9 mouse cellular contexts compared by ENCODE assay signal in genomic region chr2:131949767-131950597, GRCm38 (mm10). TPM values are rescaled to one million over a fixed set of nuclear protein-coding genes. Genes with fewer than 3 reads are reported as not detected.
DNase-seq lines count a peak whose midpoint lies in the region; ATAC-seq and TF ChIP-seq lines count a peak whose summit lies in the region.
"Had no signal": no experiment of that assay in that cellular context is flagged by ENCODE, and none has a peak within 500 bp of the region (broad histone marks: within the 10 kb centered on the region; RNA-seq: fewer than 3 reads in every experiment).

No protein-coding gene starts in this region.

- TF ChIP-seq EP300 in liver, embryonic 14.5 days (IDR thresholded peaks at IDR 0.05; ENCODE audit: low read depth), result no peak

- H3K4me2 ChIP-seq in hindbrain, embryonic 15.5 days, result no peak overlapping the region
- no peak overlapping the region for H3K4me2 ChIP-seq in liver, embryonic 14.5 days (ENCODE audit: low read depth)
- H3K4me2 ChIP-seq in neural tube, embryonic 13.5 days, result no peak overlapping the region

- ATAC-seq in hindbrain, embryonic 15.5 days (ENCODE audit: low FRiP score, low read depth), result peak; percentile 40; the same call in 1 of the 2 replicates
- ATAC-seq in liver, embryonic 14.5 days (ENCODE audit: insufficient read depth), result no peak
- peak; percentile 40; the same call in 1 of the 2 replicates for ATAC-seq in neural tube, embryonic 13.5 days (ENCODE audit: low read depth)
- ATAC-seq in monocyte, adult 5-6 weeks (replicated peaks; ENCODE audit: insufficient number of reproducible peaks, low FRiP score, low TSS enrichment, poor library complexity, severe bottlenecking), result no peak

- no peak overlapping the region for H3K27ac ChIP-seq in hindbrain, embryonic 15.5 days (replicated peaks)
- no peak overlapping the region for H3K27ac ChIP-seq in liver, embryonic 14.5 days
- no peak overlapping the region for H3K27ac ChIP-seq in neural tube, embryonic 13.5 days (replicated peaks)
- H3K27ac ChIP-seq: limb, embryonic 15.5 days had no signal

- no peaks in the 10 kb centered on the region for H3K36me3 ChIP-seq in hindbrain, embryonic 15.5 days
- H3K36me3 ChIP-seq in liver, embryonic 14.5 days (replicated peaks; ENCODE audit: control insufficient read depth, insufficient read depth, low read depth), result no peaks in the 10 kb centered on the region
- no peaks in the 10 kb centered on the region for H3K36me3 ChIP-seq in neural tube, embryonic 13.5 days
- H3K36me3 ChIP-seq: limb, embryonic 15.5 days had no signal

- no peak overlapping the region for H3K4me3 ChIP-seq in hindbrain, embryonic 15.5 days
- H3K4me3 ChIP-seq in liver, embryonic 14.5 days (ENCODE audit: insufficient read depth in 1 of 2, low read depth in 2 of 2, low read length in 2 of 2), result no peak overlapping the region
- H3K4me3 ChIP-seq in neural tube, embryonic 13.5 days, result no peak overlapping the region
- H3K4me3 ChIP-seq: limb, embryonic 15.5 days had no signal

- H3K9ac ChIP-seq in hindbrain, embryonic 15.5 days, result no peak overlapping the region
- no peak overlapping the region for H3K9ac ChIP-seq in liver, embryonic 14.5 days (replicated peaks)
- no peak overlapping the region for H3K9ac ChIP-seq in neural tube, embryonic 13.5 days
- H3K9ac ChIP-seq: limb, embryonic 15.5 days had no signal

- peak; percentile 66 for TF ChIP-seq CTCF in liver, embryonic 14.5 days (IDR thresholded peaks at IDR 0.05; ENCODE audit: low read depth)

- intact Hi-C loops in left cerebral cortex, postnatal 10 days (cut with DNase I), result loop anchor here (1.0 kb wide), 1 partner anchor 129 kb away; no protein-coding TSS in a partner anchor

- H3K4me1 ChIP-seq in hindbrain, embryonic 15.5 days (replicated peaks), result peaks cover 16% of the 10 kb centered on the region
- peaks cover 0 to 3% of the 10 kb centered on the region in 2 experiments; a peak in 2 of 4 replicates for H3K4me1 ChIP-seq in liver, embryonic 14.5 days (replicated peaks; ENCODE audit: control insufficient read depth in 2 of 2, insufficient read depth in 2 of 2, low read length in 1 of 2)
- H3K4me1 ChIP-seq in neural tube, embryonic 13.5 days (replicated peaks), result peaks cover 18% of the 10 kb centered on the region

- H3K9me3 ChIP-seq in hindbrain, embryonic 15.5 days, result no peaks in the 10 kb centered on the region
- H3K9me3 ChIP-seq in liver, embryonic 14.5 days (ENCODE audit: control insufficient read depth, low read length), result no peaks in the 10 kb centered on the region
- H3K9me3 ChIP-seq in neural tube, embryonic 13.5 days, result no peaks in the 10 kb centered on the region
- H3K9me3 ChIP-seq: limb, embryonic 15.5 days had no signal

- peaks cover 31% of the 10 kb centered on the region for H3K27me3 ChIP-seq in hindbrain, embryonic 15.5 days
- peaks cover 20% of the 10 kb centered on the region for H3K27me3 ChIP-seq in liver, embryonic 14.5 days (ENCODE audit: control insufficient read depth, insufficient read depth, low read length)
- H3K27me3 ChIP-seq in neural tube, embryonic 13.5 days, result peaks cover 45% of the 10 kb centered on the region

- peak; percentile 63 to 69 for DNase-seq in left cerebral cortex, postnatal 10 days (ENCODE audit: extremely low spot score in 1 of 2, low spot score in 2 of 2)
- no peak for DNase-seq in left cerebral cortex, adult 8-10 months (ENCODE audit: low spot score in 2 of 2)
- DNase-seq in adrenal gland, adult 2 months, result peak; percentile 50
- peak; percentile 27 for DNase-seq in fibroblast of lung, adult 2 months (ENCODE audit: low read depth)
- no peak for DNase-seq in liver, embryonic 14.5 days (ENCODE audit: low read depth in 3 of 3, low spot score in 3 of 3)

- 53% methylated on average over 9 of the region's 9 CpGs for WGBS in hindbrain, embryonic 15.5 days
- 44% methylated on average over 9 of the region's 9 CpGs for WGBS in liver, embryonic 14.5 days (ENCODE audit: insufficient replicate concordance)
- WGBS in neural tube, embryonic 13.5 days, result 47% methylated on average over 9 of the region's 9 CpGs

RNA-seq across cellular contexts. Expression of gene Prnd, which starts 0.7 kb away (rescaled TPM):
- 1 to 10 TPM; 4.2 to 5.0 TPM for total RNA-seq in left cerebral cortex, postnatal 10 days (2021)
- total RNA-seq in left cerebral cortex, adult 8-10 months (2022), result under 1 TPM in 3 of 4 experiments, not detected in 1; 0.11 to 0.30 (median 0.21) TPM
- total RNA-seq in adrenal gland, adult 2 months (2021), result not detected
- 0.70 and 0.90 TPM in 2 replicates for polyA plus RNA-seq in adrenal gland, adult 2 months (2012; rRNA removed)
- polyA plus RNA-seq in hindbrain, embryonic 15.5 days (2015; fragmentation: Nextera tagmentation; extraction: Ambion mirVana), result 10.4 and 11.3 TPM in 2 replicates
- polyA plus RNA-seq in liver, embryonic 14.5 days (2012; rRNA removed), result 0.16 and 0.21 TPM in 2 replicates
- polyA plus RNA-seq in liver, embryonic 14.5 days (2014; fragmentation: Nextera tagmentation; extraction: Ambion mirVana), result 0.11 TPM in 1 of 2 replicates, not detected in the other
- polyA plus RNA-seq in neural tube, embryonic 13.5 days (2015; fragmentation: Nextera tagmentation; extraction: Ambion mirVana), result 11.5 and 13.9 TPM in 2 replicates
- not detected in 3 replicates for total RNA-seq in monocyte, adult 5-6 weeks (2017)

RNA-seq across cellular contexts. Expression of gene Prn, which starts 40.2 kb away (rescaled TPM):
- total RNA-seq in left cerebral cortex, postnatal 10 days (2021), result not detected
- total RNA-seq in left cerebral cortex, adult 8-10 months (2022), result not detected
- not detected for total RNA-seq in adrenal gland, adult 2 months (2021)
- not detected in 2 replicates for polyA plus RNA-seq in adrenal gland, adult 2 months (2012; rRNA removed)
- polyA plus RNA-seq in hindbrain, embryonic 15.5 days (2015; fragmentation: Nextera tagmentation; extraction: Ambion mirVana), result not detected in 2 replicates
- not detected in 2 replicates for polyA plus RNA-seq in liver, embryonic 14.5 days (2012; rRNA removed)
- not detected in 2 replicates for polyA plus RNA-seq in liver, embryonic 14.5 days (2014; fragmentation: Nextera tagmentation; extraction: Ambion mirVana)
- not detected in 2 replicates for polyA plus RNA-seq in neural tube, embryonic 13.5 days (2015; fragmentation: Nextera tagmentation; extraction: Ambion mirVana)
- not detected in 3 replicates for total RNA-seq in monocyte, adult 5-6 weeks (2017)
- polyA plus RNA-seq: limb, embryonic 15.5 days had no signal

RNA-seq across cellular contexts. Expression of gene Prnp, which starts 40.3 kb away (rescaled TPM):
- 100 to 1,000 TPM; 384 to 392 TPM for total RNA-seq in left cerebral cortex, postnatal 10 days (2021)
- total RNA-seq in left cerebral cortex, adult 8-10 months (2022), result 100 to 1,000 TPM; 819 to 855 (median 835) TPM
- 100 to 1,000 TPM in 1 of 2 experiments, 10 to 100 TPM in 1; 85.9 to 172 TPM for total RNA-seq in adrenal gland, adult 2 months (2021)
- 46.8 and 49.2 TPM in 2 replicates for polyA plus RNA-seq in adrenal gland, adult 2 months (2012; rRNA removed)
- polyA plus RNA-seq in hindbrain, embryonic 15.5 days (2015; fragmentation: Nextera tagmentation; extraction: Ambion mirVana), result 133 and 138 TPM in 2 replicates
- polyA plus RNA-seq in liver, embryonic 14.5 days (2012; rRNA removed), result 12.5 and 15.6 TPM in 2 replicates
- 16.9 and 20.3 TPM in 2 replicates for polyA plus RNA-seq in liver, embryonic 14.5 days (2014; fragmentation: Nextera tagmentation; extraction: Ambion mirVana)
- 128 and 129 TPM in 2 replicates for polyA plus RNA-seq in neural tube, embryonic 13.5 days (2015; fragmentation: Nextera tagmentation; extraction: Ambion mirVana)
- 0.49 to 2.3 TPM (median 1.6 TPM) in 3 replicates for total RNA-seq in monocyte, adult 5-6 weeks (2017)

Comparison
In these comparisons a context has a peak if more than half of its experiments do, and no peak if none do; other contexts are left out.
1. DNase-seq: peak in left cerebral cortex, postnatal 10 days (2 of 2), adrenal gland, adult 2 months (single experiment) and fibroblast of lung, adult 2 months (single experiment); none in left cerebral cortex, adult 8-10 months (0 of 2) and liver, embryonic 14.5 days (0 of 3).
2. ATAC-seq: peak in hindbrain, embryonic 15.5 days (single experiment) and neural tube, embryonic 13.5 days (single experiment); none in liver, embryonic 14.5 days (single experiment) and monocyte, adult 5-6 weeks (single experiment).
3. RNA of gene Prnp, which starts 40.3 kb away (total RNA-seq): 819 to 855 TPM in left cerebral cortex, adult 8-10 months, 384 to 392 TPM in left cerebral cortex, postnatal 10 days and 85.9 to 172 TPM in adrenal gland, adult 2 months; 0.49 to 2.3 TPM in monocyte, adult 5-6 weeks; every median in the first group is over 10 times any median in the second.